Mouse (Mus musculus): ENCODE data around the gene Best2.
A peak's percentile ranks its signal among the peaks of the same experiment; 100 is the strongest.

The Best2 gene

DNA sequence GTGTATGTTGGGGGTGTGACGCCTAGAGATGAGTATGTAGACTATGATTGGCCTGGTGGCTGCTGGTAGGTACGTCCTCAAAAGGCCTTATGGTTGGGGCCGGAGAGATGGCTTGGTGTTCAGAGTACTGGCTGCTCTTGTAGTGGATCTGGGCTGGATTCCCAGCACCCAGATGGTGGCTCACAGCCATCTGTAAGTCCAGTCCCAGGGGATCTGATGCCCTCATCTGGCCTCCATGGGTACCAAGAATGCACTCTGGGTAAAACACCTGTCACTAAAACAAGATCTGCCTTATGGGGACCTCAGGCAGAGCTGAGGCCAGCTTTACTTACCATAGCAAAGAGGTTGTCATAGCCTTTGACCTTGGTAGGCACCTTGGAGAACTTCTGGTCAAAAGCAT is 9.5 kb upstream of the Best2 start:
- no peak for DNase-seq (ENCODE audit: extremely low read depth, low read depth)

DNA sequence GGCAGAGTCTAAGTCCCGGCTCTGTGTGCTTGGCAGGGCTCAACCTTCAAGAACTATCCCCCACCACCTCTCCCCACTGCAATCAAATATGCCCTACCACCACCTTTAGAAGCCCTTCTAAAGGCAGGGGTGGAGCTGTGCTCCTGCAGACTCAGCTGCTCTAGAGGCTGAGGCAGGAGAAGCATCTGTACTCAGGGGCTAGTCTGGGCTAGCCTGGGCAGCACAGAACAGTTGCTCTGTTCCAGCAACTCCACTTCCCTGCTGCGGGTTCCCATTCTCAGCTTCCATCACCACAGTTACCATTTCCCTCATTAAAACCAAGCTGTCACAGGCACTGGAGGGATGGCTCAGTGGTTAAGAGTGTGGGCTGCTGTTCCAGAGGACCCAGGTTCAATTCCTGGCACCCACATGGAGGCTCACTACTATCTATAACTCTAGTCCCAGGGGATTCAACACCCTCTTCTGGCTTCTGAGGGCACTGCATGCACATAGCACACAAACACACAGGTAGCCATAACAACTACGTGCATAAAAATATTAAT is 7.3 kb upstream of the Best2 start:
- DNase-seq (ENCODE audit: extremely low read depth, low read depth): no peak

- DNase-seq (ENCODE audit: extremely low read depth, low read depth): no peak
These were observed 2.9 kb upstream of the Best2 start for GRCm38 (mm10) chr8:85017209-85017608.

DNA sequence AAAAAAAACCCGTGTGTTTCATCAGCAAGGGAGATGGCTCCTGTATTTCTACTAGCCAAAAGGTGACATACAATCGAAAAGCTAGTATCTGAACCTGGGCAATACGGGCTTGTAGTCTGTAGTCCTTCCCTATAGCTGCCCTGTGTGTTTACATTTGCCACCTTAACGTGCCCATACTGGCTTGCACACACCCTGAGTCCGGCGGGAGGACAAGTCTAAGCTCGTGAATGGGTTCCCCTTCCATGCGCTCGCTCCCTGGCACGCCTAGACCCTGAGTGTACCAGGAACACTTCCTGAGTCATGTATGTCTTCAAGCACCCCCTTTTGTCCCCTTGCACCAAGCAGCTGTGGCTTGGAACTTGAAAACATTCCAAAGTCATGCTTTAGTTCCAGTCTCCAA is 2.4 kb upstream of the Best2 start:
- no peak for DNase-seq (ENCODE audit: extremely low read depth, low read depth)

DNA sequence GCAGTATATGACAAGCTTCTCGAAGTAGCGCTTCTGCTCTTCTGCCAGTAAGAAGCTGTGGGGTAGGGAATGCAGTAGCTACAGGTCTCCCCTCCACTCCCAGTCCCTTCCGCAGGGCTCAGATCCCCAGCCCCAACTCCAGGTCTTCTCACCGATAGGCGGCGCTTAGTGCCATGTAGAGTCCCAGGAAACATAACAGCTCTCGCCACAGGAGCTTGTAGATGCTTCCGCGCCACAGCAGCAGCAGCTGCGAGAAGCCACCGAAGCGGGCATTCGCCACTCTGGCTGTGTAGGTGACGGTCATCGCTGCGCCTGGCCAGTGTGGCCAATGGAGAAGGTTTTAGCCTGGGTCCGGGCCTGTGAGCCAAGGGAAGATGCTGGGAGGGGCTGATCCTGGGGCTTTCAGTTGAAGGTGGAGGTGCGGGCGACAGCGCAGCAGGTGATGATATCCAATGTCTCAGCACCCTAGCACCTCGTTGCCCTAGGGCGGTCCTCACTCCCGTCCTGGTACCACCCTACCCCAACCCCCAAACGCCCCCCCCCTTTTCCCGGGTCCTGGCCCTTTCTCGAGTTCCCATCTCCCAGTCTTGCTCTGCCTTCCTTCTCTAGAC is 996 bp downstream of the Best2 start:
- no peak for DNase-seq (ENCODE audit: extremely low read depth, low read depth)

DNA sequence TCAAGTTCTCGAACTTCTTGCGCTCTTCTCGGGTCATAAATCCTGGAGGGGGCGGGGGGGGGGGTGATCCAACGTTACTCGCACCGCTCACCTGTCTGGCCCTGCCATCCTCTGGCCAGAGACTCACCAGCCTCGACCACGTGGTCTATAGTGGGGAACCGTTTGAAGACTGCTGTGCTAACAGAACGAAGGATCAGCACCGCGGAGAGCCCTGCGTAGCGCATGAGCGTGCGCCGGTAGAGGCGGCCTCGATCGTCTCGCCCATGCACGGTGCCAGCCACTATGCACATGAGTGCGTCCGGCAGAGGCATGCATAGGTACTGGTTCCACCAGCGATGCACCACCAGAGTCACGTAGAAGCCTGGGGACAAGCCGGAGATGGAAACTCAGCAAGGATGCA is 3.1 kb downstream of the Best2 start:
- no peak for DNase-seq (ENCODE audit: extremely low read depth, low read depth)

- DNase-seq (ENCODE audit: extremely low read depth, low read depth): no peak
These were observed 6.6 kb downstream of the Best2 start for GRCm38 (mm10) chr8:85007686-85008085.

- DNase-seq (ENCODE audit: extremely low read depth, low read depth): peak; percentile 89
These were observed 16.6 kb downstream of the Best2 start for GRCm38 (mm10) chr8:84997649-84998295.

- no peak for DNase-seq (ENCODE audit: extremely low read depth, low read depth)
These were observed 17.4 kb downstream of the Best2 start for GRCm38 (mm10) chr8:84996978-84997377.

DNA sequence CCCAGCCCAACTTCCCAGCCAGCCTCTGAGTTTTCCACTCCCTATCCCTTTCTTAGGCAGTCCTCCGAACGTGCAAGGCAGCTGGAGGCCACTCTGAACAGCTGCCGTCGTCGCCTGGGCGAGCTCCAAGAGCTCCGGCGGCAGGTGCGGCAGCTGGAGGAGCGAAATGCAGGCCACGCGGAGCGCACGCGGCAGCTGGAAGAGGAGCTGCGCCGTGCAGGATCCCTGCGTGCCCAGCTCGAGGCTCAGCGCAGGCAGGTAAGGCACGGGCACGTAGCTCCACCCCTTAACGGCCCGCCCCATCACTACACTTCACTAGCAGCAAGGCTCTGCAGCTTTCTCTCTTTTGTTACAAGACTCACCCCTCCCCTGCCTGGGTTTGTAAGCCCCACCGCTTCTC is 18.7 kb downstream of the Best2 start:
- no peak for DNase-seq (ENCODE audit: extremely low read depth, low read depth)

DNA sequence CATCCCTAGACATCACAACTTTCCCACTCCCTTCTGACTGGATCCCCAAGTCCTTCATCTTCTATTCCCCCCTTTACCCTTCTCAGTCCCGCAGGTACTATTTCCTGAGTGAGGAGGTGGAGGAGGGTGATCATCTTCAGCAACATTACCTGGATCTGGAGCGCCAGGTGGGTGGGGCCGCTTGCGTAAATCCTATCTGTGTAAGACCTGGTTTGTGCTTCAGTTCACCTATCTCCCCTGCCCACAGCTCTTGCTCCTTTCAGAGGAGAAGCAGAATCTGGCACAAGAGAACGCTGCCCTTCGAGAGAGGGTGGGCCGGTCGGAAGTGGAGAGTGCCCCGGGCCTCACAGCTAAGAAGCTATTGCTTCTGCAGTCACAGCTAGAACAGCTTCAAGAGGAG is 20.0 kb downstream of the Best2 start:
- no peak for DNase-seq (ENCODE audit: extremely low read depth, low read depth)

- DNase-seq (ENCODE audit: extremely low read depth, low read depth): no peak
These were observed 23.5 kb downstream of the Best2 start for GRCm38 (mm10) chr8:84990836-84991235.

- DNase-seq (ENCODE audit: extremely low read depth, low read depth): peak; percentile 97
These were observed 24.0 kb downstream of the Best2 start, which contains the start of gene Hook2 for GRCm38 (mm10) chr8:84990349-84990748. Hook2 (plus strand) TSS chr8:84990603.

- DNase-seq (ENCODE audit: extremely low read depth, low read depth): no peak
These were observed 24.5 kb downstream of the Best2 start for GRCm38 (mm10) chr8:84989810-84990209.

DNA sequence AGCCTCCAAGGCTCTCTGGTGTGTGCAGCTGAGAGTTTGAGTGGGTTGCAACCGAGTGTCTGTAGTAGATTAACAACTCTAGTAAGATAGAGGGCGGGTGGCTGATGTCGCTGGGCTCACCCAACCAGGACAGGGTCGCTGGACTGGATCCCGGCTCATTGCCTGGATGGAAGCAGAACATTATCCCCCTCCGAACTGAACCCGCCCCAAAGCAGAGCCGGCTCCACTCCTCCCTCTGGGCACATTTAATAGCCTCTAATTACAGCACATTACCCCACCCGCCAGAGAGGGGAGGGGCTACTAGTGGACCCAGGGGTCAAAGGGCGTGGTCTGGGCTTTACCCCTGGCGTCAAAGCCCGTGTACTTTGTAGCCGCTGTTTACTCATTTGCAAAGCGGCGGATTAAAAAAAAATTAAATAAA is 25.0 kb downstream of the Best2 start:
- no peak for DNase-seq (ENCODE audit: extremely low read depth, low read depth)

- no peak for DNase-seq (ENCODE audit: extremely low read depth, low read depth)
These were observed 26.4 kb downstream of the Best2 start for GRCm38 (mm10) chr8:84987903-84988302.

- no peak for DNase-seq (ENCODE audit: extremely low read depth, low read depth)
These were observed 26.9 kb downstream of the Best2 start for GRCm38 (mm10) chr8:84987388-84987787.

DNA sequence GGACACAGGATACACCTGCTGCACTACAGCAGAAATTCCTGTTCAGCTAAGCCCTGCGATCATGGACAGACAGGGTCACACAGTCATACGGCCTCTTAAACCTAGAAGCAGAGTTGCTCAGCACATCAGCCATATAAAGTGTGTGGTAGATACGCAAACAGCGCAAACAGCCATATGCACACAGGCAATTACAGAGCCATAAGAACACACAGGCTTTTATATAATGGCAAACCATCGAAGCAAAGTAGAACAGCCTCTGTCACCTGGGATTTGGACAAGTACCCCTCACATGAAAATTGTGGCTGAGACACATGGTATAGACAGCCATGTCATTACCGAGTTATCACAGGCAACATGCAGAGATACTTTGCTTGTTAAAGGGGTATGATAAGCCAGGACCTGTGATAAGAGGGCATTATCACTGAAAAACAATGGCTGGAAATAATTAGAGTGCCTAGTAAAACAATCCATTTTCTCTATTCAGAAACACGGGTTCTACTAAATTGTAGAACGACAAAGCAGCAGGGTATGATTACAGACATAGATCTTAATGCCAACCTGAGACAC is 27.9 kb downstream of the Best2 start:
- no peak for DNase-seq (ENCODE audit: extremely low read depth, low read depth)

- DNase-seq (ENCODE audit: extremely low read depth, low read depth): no peak
These were observed 28.5 kb downstream of the Best2 start for GRCm38 (mm10) chr8:84985684-84986378.

- DNase-seq (ENCODE audit: extremely low read depth, low read depth): no peak
These were observed 29.2 kb downstream of the Best2 start for GRCm38 (mm10) chr8:84985049-84985683.

DNA sequence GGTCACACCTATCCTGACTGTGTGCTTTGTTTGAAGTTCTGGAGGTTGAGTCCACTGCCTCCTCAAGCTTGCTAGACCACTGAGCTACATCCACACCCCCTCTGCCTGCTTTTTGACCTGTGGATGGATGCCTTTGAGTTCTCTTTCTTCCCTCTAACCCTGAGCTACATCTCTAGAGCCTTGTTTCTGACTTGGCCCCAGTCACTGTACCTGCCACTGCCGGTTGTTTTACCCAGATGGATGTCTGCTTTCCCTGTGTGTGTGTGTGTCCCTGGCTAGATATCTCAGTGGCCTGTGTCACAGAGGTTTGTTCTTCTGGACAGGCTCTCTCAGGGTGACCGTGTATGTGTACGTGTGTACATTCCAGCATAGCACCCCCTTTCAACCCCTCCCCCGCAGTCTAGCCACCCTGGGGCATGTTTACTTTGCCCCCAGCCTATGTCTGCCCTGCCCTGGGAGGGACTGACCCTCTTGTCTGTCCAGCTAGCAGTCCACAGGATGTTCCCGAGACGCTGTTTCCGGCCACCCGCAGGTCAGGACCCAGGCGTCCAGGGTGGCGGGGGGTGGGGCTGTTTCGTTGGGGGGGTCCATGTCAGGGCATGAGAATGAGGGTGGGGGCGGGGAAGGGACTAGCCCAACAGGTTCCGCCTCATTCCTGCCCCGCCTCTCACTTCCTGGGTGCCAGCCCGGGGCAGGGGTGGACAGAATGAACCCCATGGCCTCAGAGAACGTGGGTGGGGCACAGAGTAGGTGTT is 29.9 kb downstream of the Best2 start:
- DNase-seq (ENCODE audit: extremely low read depth, low read depth): no peak

Data from MEL-GATA-1-ER (cell line).